Mouse (Mus musculus) Patski (cell line): ENCODE measurements around the gene Kcna5. TPM values are rescaled to one million over a fixed set of nuclear protein-coding genes. Genes with fewer than 3 reads are reported as not detected.

ENCODE experiments used
- ATAC-seq: fragments of 100-300 bp; one replicate; pipeline ENCODE4 v1.8.0; 2021
- CTCF ChIA-PET: fragments of 350-600 bp; sonication (Branson Sonifier 250); formaldehyde crosslinking; loops from one replicate; lab custom pipeline; 2022; ENCODE audit warnings: inconsistent platforms; lab: Charles Lee
- POLR2A ChIA-PET: fragments of 350-600 bp; sonication (Branson Sonifier 250); formaldehyde crosslinking; loops from one replicate; lab custom pipeline; 2022; ENCODE audit warnings: antibody characterized with exemption, inconsistent platforms; lab: Charles Lee
- DNase-seq: peaks from one replicate; pipeline ENCODE4 v3.0.0-alpha.2; 2011; ENCODE audit warnings: low read depth, low spot score
- H3K27me3 ChIP-seq: fragments of 371-371 bp; one replicate; pipeline ENCODE4 v1.5.1; 2021
- CTCF ChIP-seq: fragments of 100-300 bp; IDR thresholded peaks from one replicate; pipeline ENCODE4 v1.5.1; 2021
- in situ Hi-C: fragments of 300-500 bp; cut with MboI; formaldehyde crosslinking; loops from 3 replicates; pipeline ENCODE4 v1.11.1; 2018; ENCODE audit warnings: low pct_unique_long_range_greater_than_20kb, mixed read lengths
- polyA plus RNA-seq: library from polyadenylated mRNA; unstranded; gene quantifications from one replicate; pipeline ENCODE4 v1.2.3, GENCODE M21; 2021

Kcna5 gene
- polyA plus RNA-seq, 1 experiment from 2014 or later = 1.4 TPM

GRCm38 (mm10) chr6:126483264-126483867 lies 51.8 kb downstream of the Kcna5 start:
- in situ Hi-C loops = no loop called here
- H3K27me3 ChIP-seq = no peaks in the 10 kb centered on the region
- ATAC-seq = no peak
- no peak for TF ChIP-seq CTCF
- no peak for DNase-seq
- POLR2A ChIA-PET = no interaction called here
- CTCF ChIA-PET = interaction anchor here (0.7 to 1.3 kb wide), 2 partner anchors 10 to 16 kb away, joined by 3 read pairs; no protein-coding TSS in a partner anchor

Other genes with a start within 250 kb of the Kcna5 start
- 0.42 TPM for gene Kcna1, start 111.0 kb upstream of the Kcna5 start, polyA plus RNA-seq
- 0.05 TPM for gene Kcna6, start 205.3 kb upstream of the Kcna5 start, polyA plus RNA-seq